Mouse (Mus musculus) kidney, postnatal 4 days (tissue): ENCODE data around the gene Cbx1.

Experiments
- DNase-seq, 2 experiments: peaks; one replicate each; pipeline ENCODE4 v3.0.0; 2021; ENCODE audit warnings: mixed read lengths in 2 of 2

The Cbx1 gene

DNA sequence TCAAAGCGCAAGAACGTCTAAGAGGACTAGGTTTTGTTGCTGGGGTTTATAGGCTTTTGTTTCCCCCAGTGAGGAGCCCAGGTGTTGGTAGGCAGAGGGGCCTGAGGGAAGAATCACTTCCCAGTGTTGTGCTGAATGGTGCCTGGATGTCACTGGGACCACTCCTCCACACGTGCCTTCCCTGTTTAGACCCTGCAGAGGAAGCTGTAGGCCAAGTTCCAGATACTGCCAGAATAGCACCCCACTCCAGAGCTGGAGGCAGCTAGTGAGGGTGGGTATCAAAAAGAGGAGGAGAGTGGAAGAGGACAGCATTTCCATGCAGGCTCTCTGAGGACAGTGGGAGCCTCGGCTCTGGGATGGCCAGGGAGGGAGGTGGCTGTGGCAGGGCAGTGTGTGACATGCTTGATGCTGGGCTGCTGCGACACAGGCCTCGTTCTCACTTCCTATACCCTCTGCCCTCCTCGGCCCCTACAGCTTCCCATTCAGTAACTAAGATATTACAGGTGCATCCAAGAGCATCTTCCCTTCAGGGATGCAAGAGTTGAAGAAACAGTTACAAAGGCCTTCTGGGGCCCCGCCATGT is 29.3 kb downstream of the Cbx1 start:
- DNase-seq: no peak

DNA sequence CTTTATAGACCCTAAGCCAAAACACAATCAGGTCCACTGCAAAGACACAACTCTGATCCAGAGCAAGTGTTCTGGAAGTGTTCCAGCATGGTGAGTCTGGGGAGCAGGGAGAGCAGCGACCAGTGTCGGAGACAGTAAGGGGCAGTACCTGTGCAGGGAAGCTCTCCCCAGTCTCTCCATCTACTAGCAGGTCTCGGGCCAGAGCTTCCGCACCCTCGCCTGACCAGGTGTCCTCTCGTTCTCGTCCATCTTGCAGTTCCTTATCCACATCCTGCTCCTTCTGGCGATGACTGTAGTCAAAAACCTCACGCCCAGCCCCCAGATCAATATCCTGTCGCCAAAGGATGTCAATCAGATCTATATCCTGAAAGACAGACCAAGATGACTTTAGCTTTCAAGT is 33.0 kb downstream of the Cbx1 start:
- no peak for DNase-seq

DNA sequence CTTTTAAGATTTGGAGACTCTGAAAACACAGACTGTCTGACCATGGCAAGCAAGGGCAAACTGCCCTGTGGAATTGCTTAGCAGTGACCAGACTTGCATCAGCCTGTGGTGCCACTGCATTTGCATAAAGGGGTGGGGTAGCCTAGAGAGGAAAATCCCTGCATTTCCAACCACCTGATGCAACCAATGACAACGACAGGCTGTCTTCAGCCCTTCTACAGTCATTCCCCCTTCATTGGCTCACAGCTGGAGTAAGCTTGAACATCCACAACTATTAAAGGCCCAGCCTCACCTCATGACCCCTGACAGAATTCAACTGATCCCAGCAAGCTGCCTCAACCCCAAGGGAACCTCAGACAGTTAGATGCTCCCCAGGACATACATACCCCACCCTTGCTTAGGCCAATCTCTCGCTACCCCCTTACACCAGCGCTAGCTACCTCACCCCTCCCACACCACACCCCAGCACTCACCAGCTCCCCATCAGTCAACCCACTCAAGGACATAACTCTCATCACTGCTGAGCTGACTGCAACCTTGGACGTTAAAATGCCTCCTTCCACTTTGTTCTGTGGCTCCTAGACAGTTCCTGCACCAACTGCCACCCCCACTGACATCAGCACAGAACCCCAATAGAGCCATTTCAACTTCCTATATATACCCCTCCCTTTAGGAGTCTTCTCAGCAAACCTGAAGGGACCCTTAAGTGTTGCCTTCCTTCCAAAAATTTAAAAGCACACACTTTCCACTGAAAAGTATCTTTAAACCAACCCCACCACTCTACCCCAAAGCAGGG is 33.9 kb downstream of the Cbx1 start:
- DNase-seq: no peak

DNA sequence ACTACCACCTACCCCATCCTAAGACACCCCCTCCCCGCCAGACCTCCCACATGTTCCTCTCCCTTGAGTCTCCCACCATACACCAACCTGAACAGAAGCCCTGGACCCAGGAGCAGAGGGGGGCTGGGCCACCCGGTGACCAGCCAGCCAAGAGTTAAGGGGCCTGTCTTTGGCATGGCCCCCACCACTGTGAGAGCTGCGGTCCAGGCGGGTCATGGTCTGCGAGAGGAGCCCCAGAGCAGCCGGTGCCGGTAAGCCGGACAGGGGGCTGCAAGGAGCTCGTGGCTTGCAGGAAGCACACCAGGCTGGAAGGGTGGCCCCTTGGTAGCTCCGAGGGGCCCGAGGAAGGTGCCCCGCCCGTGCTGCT is 34.5 kb downstream of the Cbx1 start:
- peak in 1 of 2 experiments; percentile 16 for DNase-seq

DNA sequence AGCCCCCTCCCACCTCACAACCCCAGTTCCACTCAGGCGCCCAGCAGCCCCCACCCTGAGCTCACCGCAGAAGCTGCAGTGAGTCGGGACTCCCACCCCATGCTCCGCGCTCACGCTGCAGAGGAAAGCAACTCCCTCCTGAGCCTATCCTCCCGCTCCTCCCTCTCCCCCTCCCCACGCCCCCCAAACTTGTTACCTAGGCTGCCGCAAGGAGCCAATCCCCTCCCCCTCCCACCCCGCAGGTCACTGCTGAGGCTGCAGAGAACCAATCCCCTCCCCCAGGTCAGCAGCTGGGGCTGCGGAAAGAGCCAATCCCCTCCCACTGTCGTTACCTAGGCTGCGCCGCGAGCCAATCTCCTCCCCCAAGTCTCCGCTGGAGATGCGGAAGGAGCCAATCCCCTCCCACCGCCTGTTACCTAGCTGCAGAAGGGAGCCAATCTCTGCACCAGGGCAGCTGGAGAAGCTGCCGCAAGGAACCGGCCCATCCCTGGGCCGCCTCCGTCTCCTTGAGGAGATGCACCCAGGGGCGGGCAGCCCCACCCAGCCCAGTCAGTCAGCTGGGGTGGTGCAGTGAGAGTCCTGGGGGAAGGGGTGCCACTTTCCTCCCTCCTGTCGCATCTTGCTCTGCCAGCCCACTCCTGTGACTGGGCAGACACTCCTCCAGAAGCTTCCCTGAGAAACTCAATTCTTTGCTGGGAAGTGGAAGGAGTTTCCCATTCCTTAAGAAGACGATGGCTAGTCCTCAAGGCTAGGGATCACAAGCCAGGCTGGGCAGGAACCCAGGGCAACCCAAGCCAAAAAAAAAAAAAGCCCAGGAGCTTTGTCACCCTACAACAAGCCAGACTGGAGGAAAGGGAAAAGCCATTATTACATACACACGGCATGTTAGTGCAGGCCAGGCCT is 35.2 kb downstream of the Cbx1 start:
- peak; percentile 89 to 93 for DNase-seq

DNA sequence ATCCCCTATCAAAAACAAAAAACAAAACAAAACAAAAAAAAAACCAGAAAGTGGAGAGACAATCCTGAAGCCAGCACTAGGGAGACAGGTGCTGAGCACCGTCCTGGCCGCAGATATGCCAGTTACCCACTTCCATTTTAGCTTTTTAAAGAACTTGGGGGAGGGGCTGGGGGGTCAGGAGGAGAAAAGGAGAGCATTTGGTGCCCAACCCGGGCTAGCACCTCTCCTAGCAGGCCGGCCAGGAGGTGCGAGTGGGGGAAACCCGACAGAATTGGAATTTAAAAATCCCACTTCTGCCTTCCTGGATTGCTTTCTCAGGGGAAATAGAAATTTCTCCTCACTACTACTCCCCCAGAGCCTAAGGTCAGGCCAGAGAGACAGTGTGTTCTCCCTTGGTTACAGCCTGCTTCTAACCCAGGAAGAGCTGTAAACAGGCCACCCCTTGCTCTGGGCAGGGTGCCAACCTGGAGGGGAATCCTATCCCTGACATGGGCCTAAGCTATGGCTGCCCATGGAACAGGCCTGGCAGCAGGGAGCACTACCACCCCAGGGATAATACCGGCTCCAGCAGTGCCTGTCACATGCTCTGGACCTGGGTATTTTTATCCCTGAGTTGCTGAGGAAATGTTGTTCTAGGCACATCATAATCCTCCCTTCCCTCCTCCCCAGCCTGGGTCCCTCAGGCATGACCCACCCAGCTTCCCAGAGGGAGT is 36.0 kb downstream of the Cbx1 start:
- peak; percentile 82 to 88 for DNase-seq

DNA sequence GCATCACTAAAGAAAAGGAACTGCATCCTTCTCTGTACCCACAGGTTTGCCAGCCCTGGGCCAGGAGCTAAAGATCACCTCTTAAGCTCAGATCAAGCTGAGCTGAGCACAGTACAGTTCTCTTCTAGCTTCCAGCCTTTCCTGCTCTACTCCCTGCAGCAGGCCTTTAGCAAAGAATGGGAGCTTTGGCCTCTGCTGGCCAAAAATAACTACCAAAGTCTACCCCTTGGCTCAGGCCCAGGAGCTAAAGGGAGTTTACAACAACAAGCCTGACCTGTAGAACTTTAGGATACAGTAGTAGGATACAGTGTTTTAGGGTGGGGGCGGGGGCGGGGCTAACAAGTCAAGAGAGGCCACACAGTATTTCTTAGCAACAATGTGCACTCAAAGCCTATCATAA is 37.6 kb downstream of the Cbx1 start:
- peak; percentile 36 to 57 for DNase-seq

DNA sequence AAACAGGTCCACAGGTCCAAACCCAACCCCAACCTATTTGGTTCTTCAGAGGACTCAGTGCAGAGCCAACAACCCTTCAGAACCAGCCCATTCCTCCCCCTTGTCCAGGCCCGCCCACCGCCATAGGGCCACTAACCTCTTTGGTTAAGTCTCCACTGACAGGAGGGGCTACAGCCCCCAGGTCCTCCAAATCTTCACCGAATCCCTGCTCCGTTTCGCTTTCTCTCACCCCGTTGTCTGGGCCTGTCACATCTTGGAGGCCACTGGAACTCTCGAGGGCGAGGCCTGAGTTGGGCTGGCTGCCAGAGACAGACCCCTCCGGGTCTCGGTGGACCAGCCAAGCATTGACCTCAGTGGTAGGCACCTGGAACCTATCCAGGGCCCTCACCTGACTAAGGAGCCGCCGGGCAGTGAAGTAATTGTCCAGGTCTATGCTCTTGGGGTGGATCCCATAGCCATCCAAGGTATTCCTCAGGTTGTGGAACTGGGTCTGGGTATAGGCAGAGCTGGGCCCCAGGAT is 38.2 kb downstream of the Cbx1 start:
- peak; percentile 38 to 57 for DNase-seq

DNA sequence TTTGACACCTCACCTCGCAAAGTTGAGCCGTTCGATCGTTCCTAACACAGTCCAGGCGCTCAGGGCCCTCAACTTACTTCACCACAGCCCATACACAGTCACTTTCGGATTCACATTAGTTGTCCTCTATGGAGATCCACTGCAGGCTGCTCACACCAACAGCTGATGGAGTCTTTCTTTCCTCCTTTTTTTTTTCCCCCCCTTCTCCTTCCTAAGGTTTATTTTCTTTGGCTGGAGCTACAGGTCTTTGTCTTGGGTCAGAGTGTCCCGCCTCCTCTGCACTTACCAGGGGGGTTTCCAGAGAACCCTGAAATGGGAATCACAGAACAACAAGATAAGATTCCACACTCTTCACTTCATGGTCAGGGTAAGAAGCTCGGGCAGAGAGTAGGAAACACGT is 39.0 kb downstream of the Cbx1 start:
- no peak for DNase-seq

DNA sequence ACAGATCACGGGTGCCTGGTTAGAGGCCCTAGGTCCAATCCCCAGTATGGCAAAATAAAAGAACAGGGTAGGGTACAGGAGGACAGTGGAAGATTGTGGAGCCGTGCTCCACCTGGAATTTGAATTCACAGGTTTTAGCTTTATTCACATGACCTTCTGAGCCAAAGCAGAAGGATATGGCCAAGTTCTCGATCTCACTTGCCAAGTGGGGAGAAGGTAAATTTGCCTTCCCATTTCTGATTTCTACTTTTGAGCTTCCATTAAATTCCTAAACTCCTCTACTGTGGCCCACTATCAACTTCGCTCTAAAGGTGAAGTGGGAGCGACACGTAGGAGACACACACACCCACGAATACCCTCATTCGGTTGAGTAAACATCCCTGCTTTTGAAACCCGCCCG is 40.0 kb downstream of the Cbx1 start:
- no peak for DNase-seq

DNA sequence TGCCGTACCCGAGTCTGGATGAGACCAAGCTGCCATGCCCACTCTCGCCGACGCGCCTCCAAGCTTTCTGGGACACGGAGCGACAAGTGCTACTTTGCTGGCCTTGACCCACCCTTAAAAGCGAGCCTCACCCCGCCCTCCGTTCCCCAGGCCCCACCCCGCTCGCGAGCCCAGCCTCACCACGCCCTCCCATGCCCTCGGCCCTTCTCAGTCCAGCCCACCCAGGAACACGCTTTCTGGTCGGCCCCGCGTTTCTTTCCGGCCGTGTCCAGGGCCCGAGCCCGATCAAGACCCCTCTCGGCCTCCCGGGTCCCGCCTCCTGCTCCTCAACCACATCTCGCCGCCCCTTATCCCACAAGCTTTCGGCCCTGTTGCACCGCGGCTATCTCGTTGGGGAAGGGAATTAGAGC is 40.5 kb downstream of the Cbx1 start:
- DNase-seq: peak; percentile 93 to 95

DNA sequence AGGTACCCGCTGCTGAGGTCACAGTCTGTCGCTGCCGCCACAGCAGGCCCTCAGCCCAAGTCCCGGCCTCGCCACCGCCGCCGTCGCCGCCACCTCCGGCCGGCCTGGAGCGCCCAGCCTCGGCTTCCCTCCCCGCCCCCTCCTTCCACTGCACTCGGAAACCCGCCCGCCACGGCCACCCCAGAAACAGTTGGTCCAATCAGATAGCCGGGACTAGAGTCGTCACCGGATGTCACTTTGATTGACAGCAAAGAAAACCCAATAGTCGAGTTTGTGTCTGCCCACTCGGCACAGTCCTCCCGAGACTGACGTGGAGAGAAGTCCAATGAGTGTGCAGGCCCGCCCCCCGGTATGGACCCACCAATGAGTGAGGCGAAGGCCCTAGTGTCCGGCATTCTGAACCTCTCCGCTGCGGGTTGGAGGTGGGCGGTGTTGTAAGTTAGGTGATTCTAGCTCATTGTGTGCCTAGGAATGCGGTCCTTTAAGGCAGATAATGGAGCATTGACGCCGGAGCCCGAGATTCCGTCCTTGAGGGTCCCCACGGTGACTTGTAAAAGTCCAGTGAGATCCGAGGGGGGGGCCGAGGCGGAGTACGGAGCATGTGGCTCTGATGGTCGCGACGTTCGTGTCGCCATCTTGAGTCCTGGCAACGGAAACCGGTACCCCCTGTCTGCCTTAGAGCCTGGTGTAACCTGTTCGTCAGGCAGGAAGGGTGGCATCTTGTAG is 41.0 kb downstream of the Cbx1 start, which contains the start of gene Nfe2l1:
Gene Nfe2l1 (minus strand): TSS at position 156 of the 726 bp plus-strand sequence.
- peak; percentile 98 to 99 for DNase-seq

DNA sequence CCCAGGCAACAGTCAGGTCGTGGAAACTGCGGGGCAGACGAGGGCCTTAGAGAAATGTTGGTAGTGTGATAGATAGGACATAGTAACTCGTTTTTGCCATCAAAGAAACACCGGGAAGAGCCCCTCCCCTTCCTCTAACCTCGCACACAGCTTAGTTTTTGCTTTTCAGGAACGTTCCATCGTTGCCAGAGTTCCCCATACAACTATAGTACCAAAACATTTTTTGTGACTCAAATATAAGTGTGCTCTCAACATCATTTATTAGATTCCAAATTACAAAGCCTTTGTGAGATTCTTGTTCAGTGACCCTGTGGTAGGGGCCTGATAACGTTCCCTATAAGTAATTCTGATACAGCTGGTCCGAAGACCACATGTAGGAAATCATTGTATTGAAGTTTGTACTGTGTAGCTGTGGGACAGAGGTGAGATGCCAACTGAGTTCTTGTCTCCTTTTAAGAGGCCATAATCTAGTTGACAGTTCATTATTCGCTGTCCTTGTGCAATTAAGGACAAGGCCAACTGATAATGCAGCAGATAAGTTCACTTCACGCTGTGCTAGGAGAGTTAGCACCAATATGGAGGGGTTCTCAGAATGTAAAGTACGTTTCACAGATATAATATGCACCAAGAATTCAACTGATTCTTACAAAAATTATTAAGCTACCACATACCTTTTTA is 41.8 kb downstream of the Cbx1 start:
- no peak for DNase-seq

DNA sequence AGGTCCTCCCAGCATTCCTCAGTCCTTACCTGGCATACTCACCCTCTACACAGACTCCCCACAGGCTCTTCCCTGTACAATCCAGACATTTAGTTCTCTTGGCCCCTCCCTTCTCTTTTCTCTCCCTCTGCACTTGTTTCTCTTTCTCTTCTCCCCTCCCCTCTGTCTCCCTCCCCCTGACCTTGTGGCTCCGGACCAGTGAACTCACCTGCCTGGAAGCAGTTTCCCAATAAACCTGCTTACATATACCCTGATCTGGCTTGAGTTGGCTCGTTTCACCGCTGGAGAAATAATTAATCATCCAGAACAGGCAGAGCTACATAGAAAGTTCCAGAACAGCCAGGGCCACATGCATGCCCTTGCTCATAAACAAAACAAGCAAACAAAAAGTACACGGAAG is 42.6 kb downstream of the Cbx1 start:
- DNase-seq: peak; percentile 45 to 58

DNA sequence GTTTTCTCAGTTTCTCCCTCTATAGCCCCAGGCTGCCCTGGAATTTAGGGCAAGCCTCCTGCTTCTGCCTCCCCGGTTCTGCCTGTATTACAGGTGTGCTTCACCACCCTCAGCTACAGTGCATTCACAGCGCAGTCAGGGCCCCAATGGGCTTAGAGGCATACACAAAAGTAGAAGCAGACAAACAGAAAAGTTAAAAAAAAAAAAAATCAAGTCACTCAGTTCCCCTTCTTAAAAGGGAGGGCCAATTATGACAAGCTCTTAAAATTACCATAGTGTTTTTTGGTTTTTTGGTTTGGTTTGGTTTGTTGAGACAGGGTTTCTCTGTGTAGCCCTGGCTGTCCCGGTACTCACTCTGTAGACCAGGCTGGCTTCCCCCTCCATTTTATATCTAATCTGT is 43.6 kb downstream of the Cbx1 start:
- DNase-seq: no peak

DNA sequence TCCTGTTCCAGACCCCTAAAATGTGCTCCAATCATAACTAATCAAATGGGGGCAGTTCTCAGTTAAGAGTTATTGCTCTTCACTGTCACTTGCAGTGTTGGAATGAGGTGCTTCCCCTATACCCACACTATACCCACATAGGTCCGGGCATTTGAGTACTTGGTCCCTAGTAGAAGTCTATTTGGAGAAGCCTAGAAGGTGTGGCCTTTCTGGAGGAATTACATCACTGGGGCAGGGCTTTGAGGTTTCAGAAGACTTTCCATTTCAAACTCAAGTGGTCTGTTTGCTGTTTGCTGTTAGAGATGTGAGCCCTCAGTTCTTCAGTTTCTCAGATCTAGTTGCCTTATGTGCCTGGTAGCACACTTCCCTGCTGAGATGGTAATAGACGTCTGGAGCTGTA is 44.0 kb downstream of the Cbx1 start:
- no peak for DNase-seq

DNA sequence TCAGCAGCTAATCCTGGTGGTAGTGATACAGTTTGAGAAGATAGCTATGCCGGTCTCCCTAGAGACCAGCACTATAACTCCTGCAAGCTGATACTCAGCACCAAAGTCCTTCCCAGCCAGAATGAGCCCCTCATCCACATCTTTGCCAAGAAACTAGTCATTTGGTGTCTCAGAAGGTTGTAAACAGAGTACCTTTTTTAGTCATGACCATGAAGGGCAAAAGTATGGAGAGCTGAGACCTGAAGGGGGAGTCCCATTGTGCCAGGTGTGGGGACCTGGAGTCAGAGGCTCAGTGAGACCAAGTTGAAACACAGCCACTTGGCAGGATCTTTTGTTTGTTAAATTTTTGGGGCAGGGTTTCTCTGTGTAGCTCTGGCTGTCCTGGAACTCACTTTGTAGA is 45.2 kb downstream of the Cbx1 start:
- DNase-seq: no peak

DNA sequence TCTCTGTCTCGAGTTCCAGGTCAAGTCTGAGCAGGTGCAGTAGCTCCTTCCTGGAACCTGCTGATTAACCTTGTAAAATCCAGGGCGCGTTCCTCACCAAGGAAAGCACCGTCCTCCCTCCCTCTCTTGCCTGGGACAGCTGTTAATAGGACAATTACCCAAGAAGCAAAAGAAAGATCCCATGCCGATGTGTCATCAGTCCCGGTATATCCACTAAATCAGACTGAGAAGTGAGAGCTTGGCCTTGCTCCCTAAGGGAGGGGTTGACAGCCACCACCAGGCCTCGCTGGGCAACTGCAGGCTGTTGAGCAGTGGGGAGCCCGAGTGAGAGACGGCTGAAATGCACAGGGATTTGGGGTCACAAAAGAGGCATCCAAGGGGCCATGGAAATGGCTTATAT is 48.4 kb downstream of the Cbx1 start:
- peak in 1 of 2 experiments; percentile 39 for DNase-seq

DNA sequence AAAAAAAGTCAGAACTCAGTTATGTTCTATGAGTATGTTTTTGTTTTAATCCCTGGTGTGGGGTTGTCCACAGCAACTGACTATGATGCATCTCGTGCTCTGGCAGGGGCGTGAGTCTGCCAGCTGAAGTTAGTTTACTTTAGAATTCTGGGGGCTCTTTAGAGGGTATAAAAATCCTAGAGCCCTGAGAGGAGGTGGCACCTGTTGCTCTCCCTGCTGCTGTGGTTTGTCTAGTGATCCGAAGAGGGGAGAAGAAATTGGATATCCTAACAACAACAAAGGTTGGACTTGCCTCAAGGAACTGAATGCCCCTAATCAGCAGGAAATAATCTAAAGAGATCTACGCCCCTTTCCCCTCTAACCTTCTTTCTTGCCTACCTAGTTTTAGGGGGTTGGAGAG is 49.4 kb downstream of the Cbx1 start:
- no peak for DNase-seq

DNA sequence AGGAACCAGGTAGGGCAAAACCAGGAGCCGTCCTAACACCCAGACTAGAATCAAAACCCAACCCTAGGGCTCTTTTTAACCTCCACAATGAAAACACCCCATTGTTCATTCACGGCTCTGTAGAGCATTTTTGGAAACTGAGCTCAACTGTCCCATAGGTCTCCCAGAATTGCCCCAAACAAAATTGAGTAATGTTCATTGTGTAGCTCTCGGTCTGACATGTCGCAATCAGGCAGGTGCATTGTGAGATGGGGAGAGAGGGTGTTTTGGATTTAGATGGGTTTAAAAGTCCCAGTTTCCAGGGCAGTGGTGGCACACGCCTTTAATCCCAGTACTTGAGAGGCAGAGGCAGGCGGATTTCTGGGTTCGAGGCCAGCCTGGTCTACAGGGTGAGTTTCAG is 50.5 kb downstream of the Cbx1 start:
- no peak for DNase-seq

DNA sequence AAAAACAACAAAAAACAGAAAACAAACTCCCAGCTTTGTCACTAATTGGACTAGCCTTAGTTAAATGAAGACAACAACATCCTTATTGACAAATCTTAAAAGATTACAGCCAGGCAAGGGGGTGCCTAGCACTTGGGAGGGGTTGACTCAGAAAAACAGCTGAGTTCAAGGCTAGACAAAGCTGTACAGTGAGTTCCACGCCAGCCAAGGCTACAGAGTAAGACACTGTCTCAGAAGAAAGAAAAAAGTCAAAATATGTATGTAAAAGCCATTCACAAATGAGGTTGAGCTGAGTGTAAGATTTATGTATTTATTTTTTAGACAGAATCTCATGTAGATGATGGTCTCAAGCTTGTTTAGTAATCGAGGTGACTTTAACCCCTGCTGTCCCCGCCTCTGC is 51.0 kb downstream of the Cbx1 start:
- no peak for DNase-seq
